Mouse (Mus musculus) kidney, embryonic 16.5 days (tissue): ENCODE results near the gene Tbc1d1. TPM values are rescaled to one million over a fixed set of nuclear protein-coding genes. Genes with fewer than 3 reads are reported as not detected.
A peak's percentile ranks its signal among the peaks of the same experiment; 100 is the strongest.

Experiments used
- ATAC-seq: fragments of 200-750 bp; cut with Nextera tagmentation; 2 replicates; pipeline ENCODE4 v1.8.0; 2017; ENCODE audit warnings: moderate TSS enrichment; ENCODE audit not compliant: low FRiP score, low TSS enrichment
- H3K27ac ChIP-seq: fragments of 300-500 bp; sonication (generic); 2 replicates; pipeline ENCODE4 v1.5.1; 2014; ENCODE audit warnings: low read length
- H3K27me3 ChIP-seq: fragments of 300-500 bp; sonication (generic); 2 replicates; pipeline ENCODE4 v1.6.1; 2014; ENCODE audit warnings: low read length, control low read depth, mixed read lengths; ENCODE audit not compliant: insufficient read depth
- H3K36me3 ChIP-seq: fragments of 300-500 bp; sonication (generic); 2 replicates; pipeline ENCODE4 v1.6.1; 2014; ENCODE audit warnings: low read length, control low read depth, mixed read lengths; ENCODE audit not compliant: insufficient read depth
- H3K4me1 ChIP-seq: fragments of 300-500 bp; sonication (generic); 2 replicates; pipeline ENCODE4 v1.6.1; 2014; ENCODE audit warnings: low read length, control low read depth, mixed read lengths; ENCODE audit not compliant: insufficient read depth
- H3K4me2 ChIP-seq: fragments of 300-500 bp; sonication (generic); replicated peaks from 2 replicates; pipeline ENCODE4 v1.6.1; 2014; ENCODE audit warnings: low read depth, low read length
- H3K4me3 ChIP-seq: fragments of 300-500 bp; sonication (generic); 2 replicates; pipeline ENCODE4 v1.5.1; 2014; ENCODE audit warnings: mild to moderate bottlenecking, low read length
- H3K9ac ChIP-seq: fragments of 300-500 bp; sonication (generic); replicated peaks from 2 replicates; pipeline ENCODE4 v1.6.1; 2014; ENCODE audit warnings: low read length
- H3K9me3 ChIP-seq: fragments of 300-500 bp; sonication (generic); 2 replicates; pipeline ENCODE4 v1.6.1; 2016; ENCODE audit warnings: low read length, control low read depth
- whole genome bisulfite sequencing: fragments of 180-500 bp; shearing (Covaris S2); extraction: QIAGEN DNeasy Blood & Tissue Kit; methylation state at CpG from one replicate; pipeline ENCODE4 v1.1.7; 2014; 5-methylcytosine and 5-hydroxymethylcytosine counted together
- polyA plus RNA-seq: library from polyadenylated mRNA; unstranded; fragments of >200 nt; fragmentation: Nextera tagmentation; extraction: Ambion mirVana; gene quantifications from 2 replicates; pipeline ENCODE4 v1.2.1, GENCODE M21; 2015

The Tbc1d1 gene
- polyA plus RNA-seq, 1 experiment from 2014 or later, result 39.5 TPM

- H3K36me3 ChIP-seq, result no peaks in the 10 kb centered on the region
- no peak overlapping the region for H3K9ac ChIP-seq
- 76% methylated on average over 7 of the region's 7 CpGs for WGBS
- peaks cover 7% of the 10 kb centered on the region for H3K4me1 ChIP-seq
- no peaks in the 10 kb centered on the region for H3K9me3 ChIP-seq
- ATAC-seq, result no peak
- no peak overlapping the region for H3K4me3 ChIP-seq
- H3K27ac ChIP-seq, result no peak overlapping the region
- no peaks in the 10 kb centered on the region for H3K27me3 ChIP-seq
- no peak overlapping the region for H3K4me2 ChIP-seq
Measured at GRCm38 (mm10) chr5:64198624-64199023, 42.5 kb downstream of the Tbc1d1 start.

GRCm38 (mm10) chr5:64201071-64201470, 45.0 kb downstream of the Tbc1d1 start:
- H3K9me3 ChIP-seq, result no peaks in the 10 kb centered on the region
- ATAC-seq, result no peak
- peaks cover 7% of the 10 kb centered on the region for H3K4me1 ChIP-seq
- WGBS, result 15% methylated on average over 5 of the region's 5 CpGs
- no peak overlapping the region for H3K4me2 ChIP-seq
- H3K4me3 ChIP-seq, result no peak overlapping the region
- H3K36me3 ChIP-seq, result no peaks in the 10 kb centered on the region
- H3K27ac ChIP-seq, result no peak overlapping the region
- no peaks in the 10 kb centered on the region for H3K27me3 ChIP-seq
- no peak overlapping the region for H3K9ac ChIP-seq

GRCm38 (mm10) chr5:64202306-64202705, 46.2 kb downstream of the Tbc1d1 start:
- no peak overlapping the region for H3K27ac ChIP-seq
- H3K4me2 ChIP-seq, result no peak overlapping the region
- no peaks in the 10 kb centered on the region for H3K9me3 ChIP-seq
- ATAC-seq, result peak; percentile 37; the same call in 1 of the 2 replicates
- no peak overlapping the region for H3K9ac ChIP-seq
- no peak overlapping the region for H3K4me3 ChIP-seq
- no peaks in the 10 kb centered on the region for H3K27me3 ChIP-seq
- H3K4me1 ChIP-seq, result peaks cover 2% of the 10 kb centered on the region; the same call in 1 of the 2 replicates
- H3K36me3 ChIP-seq, result no peaks in the 10 kb centered on the region
- 35% methylated on average over 2 of the region's 2 CpGs for WGBS

- Histone ChIP-seq H3K36me3 (no peaks in the 10 kb centered on the region), H3K4me3 (no peak overlapping the region), H3K9ac (no peak overlapping the region), H3K9me3 (no peaks in the 10 kb centered on the region), H3K27me3 (no peaks in the 10 kb centered on the region), H3K4me1 (peaks cover 2% of the 10 kb centered on the region; the same call in 1 of the 2 replicates), H3K4me2 (no peak overlapping the region), H3K27ac (no peak overlapping the region)
- ATAC-seq, result no peak
- WGBS, result 79% methylated on average over 3 of the region's 3 CpGs
Measured at GRCm38 (mm10) chr5:64205610-64206009, 49.5 kb downstream of the Tbc1d1 start.

GRCm38 (mm10) chr5:64206431-64206830, 50.3 kb downstream of the Tbc1d1 start:
- Histone ChIP-seq H3K27me3 (no peaks in the 10 kb centered on the region), H3K9ac (no peak overlapping the region), H3K36me3 (no peaks in the 10 kb centered on the region), H3K4me3 (no peak overlapping the region), H3K4me1 (0 out of 2 replicates have a peak, but pooled peaks cover 1% of the 10 kb centered on the region), H3K27ac (no peak overlapping the region), H3K4me2 (no peak overlapping the region), H3K9me3 (no peaks in the 10 kb centered on the region)
- WGBS, result 68% methylated on average over 3 of the region's 3 CpGs
- no peak for ATAC-seq

- ATAC-seq, result no peak
- Histone ChIP-seq H3K4me1 (peaks cover 6% of the 10 kb centered on the region; the same call in 1 of the 2 replicates), H3K4me2 (no peak overlapping the region), H3K27me3 (no peaks in the 10 kb centered on the region), H3K9ac (no peak overlapping the region), H3K27ac (no peak overlapping the region), H3K36me3 (no peaks in the 10 kb centered on the region), H3K9me3 (no peaks in the 10 kb centered on the region), H3K4me3 (no peak overlapping the region)
- 76% methylated on average over 8 of the region's 8 CpGs for WGBS
Measured at GRCm38 (mm10) chr5:64206875-64207274, 50.8 kb downstream of the Tbc1d1 start.

- no peak overlapping the region for H3K9ac ChIP-seq
- peaks cover 13% of the 10 kb centered on the region for H3K4me1 ChIP-seq
- H3K9me3 ChIP-seq, result no peaks in the 10 kb centered on the region
- WGBS, result 94% methylated on average over 6 of the region's 6 CpGs
- H3K4me2 ChIP-seq, result no peak overlapping the region
- ATAC-seq, result no peak
- H3K4me3 ChIP-seq, result no peak overlapping the region
- no peaks in the 10 kb centered on the region for H3K27me3 ChIP-seq
- H3K36me3 ChIP-seq, result no peaks in the 10 kb centered on the region
- no peak overlapping the region for H3K27ac ChIP-seq
Measured at GRCm38 (mm10) chr5:64207800-64208199, 51.7 kb downstream of the Tbc1d1 start.

- 73% methylated on average over 4 of the region's 4 CpGs for WGBS
- Histone ChIP-seq H3K9ac (no peak overlapping the region), H3K27me3 (no peaks in the 10 kb centered on the region), H3K27ac (no peak overlapping the region), H3K36me3 (no peaks in the 10 kb centered on the region), H3K4me1 (peaks cover 16% of the 10 kb centered on the region), H3K4me3 (no peak overlapping the region), H3K4me2 (no peak overlapping the region), H3K9me3 (no peaks in the 10 kb centered on the region)
- no peak for ATAC-seq
Measured at GRCm38 (mm10) chr5:64210817-64211216, 54.7 kb downstream of the Tbc1d1 start.

- ATAC-seq, result no peak
- no peaks in the 10 kb centered on the region for H3K9me3 ChIP-seq
- H3K27me3 ChIP-seq, result no peaks in the 10 kb centered on the region
- H3K27ac ChIP-seq, result no peak overlapping the region
- H3K36me3 ChIP-seq, result no peaks in the 10 kb centered on the region
- 75% methylated on average over 7 of the region's 7 CpGs for WGBS
- H3K4me1 ChIP-seq, result peaks cover 16% of the 10 kb centered on the region
- H3K9ac ChIP-seq, result no peak overlapping the region
- H3K4me3 ChIP-seq, result no peak overlapping the region
- H3K4me2 ChIP-seq, result no peak overlapping the region
Measured at GRCm38 (mm10) chr5:64211284-64211683, 55.2 kb downstream of the Tbc1d1 start.

- Histone ChIP-seq H3K27me3 (no peaks in the 10 kb centered on the region), H3K4me2 (no peak overlapping the region), H3K36me3 (no peaks in the 10 kb centered on the region), H3K4me1 (peaks cover 20% of the 10 kb centered on the region), H3K27ac (0 out of 2 replicates have a peak overlapping the region, but pooled peaks have one; percentile 1), H3K4me3 (no peak overlapping the region), H3K9ac (no peak overlapping the region), H3K9me3 (no peaks in the 10 kb centered on the region)
- no peak; the same call in 1 of the 2 replicates for ATAC-seq
- WGBS, result 30% methylated on average over 5 of the region's 5 CpGs
Measured at GRCm38 (mm10) chr5:64212206-64212605, 56.1 kb downstream of the Tbc1d1 start.
